16 mouse cellular contexts compared by ENCODE assay signal in the genomic region with DNA sequence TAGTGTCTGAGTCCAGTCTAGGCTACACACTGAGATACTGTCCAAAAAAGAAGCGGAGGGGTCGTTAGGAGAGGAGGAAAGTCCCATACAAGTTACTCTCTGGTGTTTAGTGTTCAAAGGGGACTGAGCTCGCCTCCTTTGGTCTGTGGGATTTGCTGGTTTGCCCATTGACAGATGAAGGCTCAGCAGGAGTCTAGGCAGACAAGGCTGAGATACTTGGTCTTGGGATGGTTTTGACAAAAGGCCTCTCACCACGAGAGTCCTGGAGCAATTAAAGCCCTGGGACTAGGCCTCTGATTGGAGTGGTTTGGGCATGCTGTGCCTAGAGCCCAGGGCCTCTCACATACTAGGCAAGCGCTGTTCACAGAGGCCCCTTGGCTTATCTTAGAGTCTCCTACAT. TPM values are rescaled to one million over a fixed set of nuclear protein-coding genes. Genes with fewer than 3 reads are reported as not detected.
DNase-seq lines count a peak whose midpoint lies in the region; ATAC-seq lines count a peak whose summit lies in the region.
"Had no signal": no experiment of that assay in that cellular context is flagged by ENCODE, and none has a peak within 500 bp of the region (broad histone marks: within the 10 kb centered on the region; RNA-seq: fewer than 3 reads in every experiment).

No protein-coding gene starts in this region.

- H3K36me3 ChIP-seq in intestine, embryonic 16.5 days (ENCODE audit: control insufficient read depth, insufficient read depth, low read length), result no peaks in the 10 kb centered on the region
- peaks cover 13% of the 10 kb centered on the region; the same call in 1 of the 2 replicates for H3K36me3 ChIP-seq in intestine, embryonic 15.5 days
- peaks cover 14% of the 10 kb centered on the region for H3K36me3 ChIP-seq in forebrain, embryonic 16.5 days (ENCODE audit: control insufficient read depth, insufficient read depth)
- H3K36me3 ChIP-seq in kidney, embryonic 14.5 days (ENCODE audit: control insufficient read depth, insufficient read depth, low read length), result peaks cover 18% of the 10 kb centered on the region

- DNase-seq in adipocyte (ENCODE audit: low spot score), result peak; percentile 37
- DNase-seq in brain, adult 2 months (ENCODE audit: low read depth, low spot score), result peak; percentile 66
- no peak for DNase-seq in frontal cortex, postnatal 25 days (ENCODE audit: low spot score in 2 of 2)
- no peak for DNase-seq in left cerebral cortex, postnatal 25 days (ENCODE audit: low spot score in 2 of 2)
- DNase-seq: adrenal gland, postnatal 14 days; gastrocnemius, postnatal 36 days; kidney, adult 11 months; thymus, adult 18-20 months had no signal

- no peaks in the 10 kb centered on the region for H3K27me3 ChIP-seq in intestine, embryonic 16.5 days (replicated peaks; ENCODE audit: control insufficient read depth, insufficient read depth, low read length)
- H3K27me3 ChIP-seq in intestine, embryonic 15.5 days (replicated peaks), result no peaks in the 10 kb centered on the region
- no peaks in the 10 kb centered on the region for H3K27me3 ChIP-seq in forebrain, embryonic 16.5 days (replicated peaks; ENCODE audit: control insufficient read depth, insufficient read depth, low read length)
- H3K27me3 ChIP-seq in kidney, embryonic 14.5 days (ENCODE audit: control insufficient read depth, insufficient read depth, low read length), result no peaks in the 10 kb centered on the region
- H3K27me3 ChIP-seq: CH12.LX; heart, embryonic 15.5 days had no signal

- H3K4me3 ChIP-seq in intestine, embryonic 16.5 days (ENCODE audit: low read length), result no peak overlapping the region
- H3K4me3 ChIP-seq in intestine, embryonic 15.5 days (replicated peaks), result no peak overlapping the region
- no peak overlapping the region for H3K4me3 ChIP-seq in forebrain, embryonic 16.5 days (replicated peaks; ENCODE audit: low read length)
- H3K4me3 ChIP-seq in kidney, embryonic 14.5 days (ENCODE audit: low read length), result no peak overlapping the region
- H3K4me3 ChIP-seq: erythroblast, embryonic 14.5 days; heart, embryonic 15.5 days; midbrain, embryonic 10.5 days had no signal

- intact Hi-C loops in left cerebral cortex, postnatal 25 days (cut with DNase I), result no loop called here

- ATAC-seq in intestine, embryonic 16.5 days, result peak; percentile 29; the same call in 1 of the 2 replicates
- no peak for ATAC-seq in intestine, embryonic 15.5 days
- 0 out of 2 replicates have a peak, but pooled peaks have one; percentile 7 for ATAC-seq in forebrain, embryonic 16.5 days
- no peak for ATAC-seq in kidney, embryonic 14.5 days (ENCODE audit: low FRiP score, low TSS enrichment)

- no peaks in the 10 kb centered on the region for H3K9me3 ChIP-seq in intestine, embryonic 16.5 days (ENCODE audit: control insufficient read depth, low read length)
- H3K9me3 ChIP-seq in intestine, embryonic 15.5 days, result no peaks in the 10 kb centered on the region
- no peaks in the 10 kb centered on the region for H3K9me3 ChIP-seq in forebrain, embryonic 16.5 days (ENCODE audit: control insufficient read depth, low read length)
- H3K9me3 ChIP-seq in kidney, embryonic 14.5 days (ENCODE audit: control insufficient read depth, low read length), result no peaks in the 10 kb centered on the region
- H3K9me3 ChIP-seq: heart, embryonic 15.5 days; midbrain, embryonic 10.5 days had no signal

- WGBS in intestine, embryonic 16.5 days, result 63% methylated on average over 5 of the region's 5 CpGs
- 72% methylated on average over 5 of the region's 5 CpGs for WGBS in intestine, embryonic 15.5 days
- 20% methylated on average over 5 of the region's 5 CpGs for WGBS in forebrain, embryonic 16.5 days
- WGBS in kidney, embryonic 14.5 days, result 71% methylated on average over 5 of the region's 5 CpGs

- H3K4me2 ChIP-seq in intestine, embryonic 16.5 days (ENCODE audit: low read depth, low read length), result no peak overlapping the region
- H3K4me2 ChIP-seq in intestine, embryonic 15.5 days (replicated peaks), result no peak overlapping the region
- H3K4me2 ChIP-seq in forebrain, embryonic 16.5 days (ENCODE audit: low read length), result no peak overlapping the region
- H3K4me2 ChIP-seq in kidney, embryonic 14.5 days (replicated peaks; ENCODE audit: low read depth, low read length), result no peak overlapping the region
- H3K4me2 ChIP-seq: heart, embryonic 15.5 days had no signal

- no peak overlapping the region for H3K9ac ChIP-seq in intestine, embryonic 16.5 days (ENCODE audit: low read depth, low read length)
- H3K9ac ChIP-seq in intestine, embryonic 15.5 days, result no peak overlapping the region
- no peak overlapping the region for H3K9ac ChIP-seq in forebrain, embryonic 16.5 days (replicated peaks; ENCODE audit: low read depth, low read length)
- H3K9ac ChIP-seq in kidney, embryonic 14.5 days (ENCODE audit: low read depth, low read length), result no peak overlapping the region
- H3K9ac ChIP-seq: heart, embryonic 15.5 days had no signal

- no peak overlapping the region for H3K27ac ChIP-seq in intestine, embryonic 16.5 days (ENCODE audit: low read length)
- H3K27ac ChIP-seq in intestine, embryonic 15.5 days, result no peak overlapping the region
- H3K27ac ChIP-seq in forebrain, embryonic 16.5 days (ENCODE audit: low read length), result no peak overlapping the region
- H3K27ac ChIP-seq in kidney, embryonic 14.5 days (ENCODE audit: low read depth, low read length), result no peak overlapping the region
- H3K27ac ChIP-seq: heart, embryonic 15.5 days had no signal

- H3K4me1 ChIP-seq in intestine, embryonic 16.5 days (ENCODE audit: control insufficient read depth, insufficient read depth, low read length), result no peaks in the 10 kb centered on the region
- no peaks in the 10 kb centered on the region for H3K4me1 ChIP-seq in intestine, embryonic 15.5 days (replicated peaks)
- no peaks in the 10 kb centered on the region for H3K4me1 ChIP-seq in forebrain, embryonic 16.5 days (replicated peaks; ENCODE audit: control insufficient read depth, insufficient read depth, low read length)
- no peaks in the 10 kb centered on the region for H3K4me1 ChIP-seq in kidney, embryonic 14.5 days (ENCODE audit: control insufficient read depth, insufficient read depth, low read length)

RNA-seq across cellular contexts. Expression of gene Homer3, which starts 14.3 kb away (rescaled TPM):
- 25.5 and 26.0 TPM in 2 replicates for polyA plus RNA-seq in intestine, embryonic 16.5 days (2015; fragmentation: Nextera tagmentation; extraction: Ambion mirVana)
- 27.7 and 31.5 TPM in 2 replicates for polyA plus RNA-seq in intestine, embryonic 15.5 days (2015; fragmentation: Nextera tagmentation; extraction: Ambion mirVana)
- polyA plus RNA-seq in forebrain, embryonic 16.5 days (2015; fragmentation: Nextera tagmentation; extraction: Ambion mirVana), result 47.2 and 49.4 TPM in 2 replicates
- 54.5 and 70.2 TPM in 2 replicates for polyA plus RNA-seq in kidney, embryonic 14.5 days (2014; fragmentation: Nextera tagmentation; extraction: Ambion mirVana)
- 1 to 10 TPM; 6.5 to 9.2 TPM for total RNA-seq in left cerebral cortex, postnatal 25 days (2021)

RNA-seq across cellular contexts. Expression of gene Ddx49, which starts 34.0 kb away (rescaled TPM):
- polyA plus RNA-seq in intestine, embryonic 16.5 days (2015; fragmentation: Nextera tagmentation; extraction: Ambion mirVana), result 44.2 and 48.4 TPM in 2 replicates
- 45.8 and 52.7 TPM in 2 replicates for polyA plus RNA-seq in intestine, embryonic 15.5 days (2015; fragmentation: Nextera tagmentation; extraction: Ambion mirVana)
- polyA plus RNA-seq in forebrain, embryonic 16.5 days (2015; fragmentation: Nextera tagmentation; extraction: Ambion mirVana), result 53.7 and 57.5 TPM in 2 replicates
- polyA plus RNA-seq in kidney, embryonic 14.5 days (2014; fragmentation: Nextera tagmentation; extraction: Ambion mirVana), result 49.9 TPM in 2 replicates
- total RNA-seq in left cerebral cortex, postnatal 25 days (2021), result 10 to 100 TPM; 42.3 to 42.5 TPM

RNA-seq across cellular contexts. Expression of gene Cope, which starts 34.0 kb away (rescaled TPM):
- 432 and 443 TPM in 2 replicates for polyA plus RNA-seq in intestine, embryonic 16.5 days (2015; fragmentation: Nextera tagmentation; extraction: Ambion mirVana)
- polyA plus RNA-seq in intestine, embryonic 15.5 days (2015; fragmentation: Nextera tagmentation; extraction: Ambion mirVana), result 331 and 429 TPM in 2 replicates
- polyA plus RNA-seq in forebrain, embryonic 16.5 days (2015; fragmentation: Nextera tagmentation; extraction: Ambion mirVana), result 270 and 273 TPM in 2 replicates
- polyA plus RNA-seq in kidney, embryonic 14.5 days (2014; fragmentation: Nextera tagmentation; extraction: Ambion mirVana), result 322 and 327 TPM in 2 replicates
- total RNA-seq in left cerebral cortex, postnatal 25 days (2021), result 100 to 1,000 TPM; 123 to 125 TPM

RNA-seq across cellular contexts. Expression of gene Armc6, which starts 34.0 kb away (rescaled TPM):
- polyA plus RNA-seq in intestine, embryonic 16.5 days (2015; fragmentation: Nextera tagmentation; extraction: Ambion mirVana), result 25.1 and 29.0 TPM in 2 replicates
- polyA plus RNA-seq in intestine, embryonic 15.5 days (2015; fragmentation: Nextera tagmentation; extraction: Ambion mirVana), result 25.4 and 26.4 TPM in 2 replicates
- polyA plus RNA-seq in forebrain, embryonic 16.5 days (2015; fragmentation: Nextera tagmentation; extraction: Ambion mirVana), result 101 and 109 TPM in 2 replicates
- polyA plus RNA-seq in kidney, embryonic 14.5 days (2014; fragmentation: Nextera tagmentation; extraction: Ambion mirVana), result 23.2 and 24.8 TPM in 2 replicates
- 10 to 100 TPM; 41.7 to 46.3 TPM for total RNA-seq in left cerebral cortex, postnatal 25 days (2021)

RNA-seq across cellular contexts. Expression of gene Sugp2, which starts 34.3 kb away (rescaled TPM):
- 17.3 and 18.1 TPM in 2 replicates for polyA plus RNA-seq in intestine, embryonic 16.5 days (2015; fragmentation: Nextera tagmentation; extraction: Ambion mirVana)
- 20.6 and 23.0 TPM in 2 replicates for polyA plus RNA-seq in intestine, embryonic 15.5 days (2015; fragmentation: Nextera tagmentation; extraction: Ambion mirVana)
- polyA plus RNA-seq in forebrain, embryonic 16.5 days (2015; fragmentation: Nextera tagmentation; extraction: Ambion mirVana), result 87.6 and 104 TPM in 2 replicates
- 23.7 and 33.0 TPM in 2 replicates for polyA plus RNA-seq in kidney, embryonic 14.5 days (2014; fragmentation: Nextera tagmentation; extraction: Ambion mirVana)
- 100 to 1,000 TPM; 118 to 122 TPM for total RNA-seq in left cerebral cortex, postnatal 25 days (2021)

Comparison
In these comparisons a context has a peak if more than half of its experiments do, and no peak if none do; other contexts are left out.
1. ATAC-seq: peak in intestine, embryonic 16.5 days (single experiment) and forebrain, embryonic 16.5 days (single experiment); none in intestine, embryonic 15.5 days (single experiment) and kidney, embryonic 14.5 days (single experiment).
2. DNase-seq: peak in adipocyte (single experiment) and brain, adult 2 months (single experiment); none in frontal cortex, postnatal 25 days (0 of 2) and left cerebral cortex, postnatal 25 days (0 of 2).